Mouse (Mus musculus) telencephalon, adult 2 months (tissue): ENCODE measurements around the gene Cacna2d2.

Experiments used
- DNase-seq: peaks from one replicate; pipeline ENCODE4 v3.0.0-alpha.2; 2011; ENCODE audit warnings: low read depth, low spot score

Cacna2d2 gene

GRCm38 (mm10) chr9:107403116-107403515 is 3.7 kb downstream of the Cacna2d2 start:
- DNase-seq = no peak

- no peak for DNase-seq
Observed at GRCm38 (mm10) chr9:107409449-107409848, 10.0 kb downstream of the Cacna2d2 start.

DNA sequence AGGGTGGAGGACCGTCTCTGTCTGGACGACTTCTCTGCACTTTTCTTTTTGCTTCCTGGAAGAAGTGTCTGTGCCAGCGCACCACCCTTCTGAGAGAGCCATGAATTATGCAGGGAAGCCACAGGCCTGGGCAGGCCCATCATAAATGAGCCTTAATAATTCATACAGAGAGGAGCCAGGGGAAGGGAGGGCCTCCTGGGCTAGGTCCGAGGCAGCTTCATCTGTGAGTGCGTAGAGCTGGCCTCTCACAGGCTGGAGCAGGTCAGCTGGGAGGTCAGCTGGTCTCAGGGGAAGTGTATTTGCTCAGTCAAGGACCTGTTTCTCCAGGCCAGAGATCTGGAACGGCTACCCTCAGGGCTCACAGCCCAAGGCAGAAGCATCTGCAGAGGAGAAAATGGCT is 17.7 kb downstream of the Cacna2d2 start:
- DNase-seq = no peak

GRCm38 (mm10) chr9:107419491-107420244 is 20.3 kb downstream of the Cacna2d2 start:
- no peak for DNase-seq

DNA sequence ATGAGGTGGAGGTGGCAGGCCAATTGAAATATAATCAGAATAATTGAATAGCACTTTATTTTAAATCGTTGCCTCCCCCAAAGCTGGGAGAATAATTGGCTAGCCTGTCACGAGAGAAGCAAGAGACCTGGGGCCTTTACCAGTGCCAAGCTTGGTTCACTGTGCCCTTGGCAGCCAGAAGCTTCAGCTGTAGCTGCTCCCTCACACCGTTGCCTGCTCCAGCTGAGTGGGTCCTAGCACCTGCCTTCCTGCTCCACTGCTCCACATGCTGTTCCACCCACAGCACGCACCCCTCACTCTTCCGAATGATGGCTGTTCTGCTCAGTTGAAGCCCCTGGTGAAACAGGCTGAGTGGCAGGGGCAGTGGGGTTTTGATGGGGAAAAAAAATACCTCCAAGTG is 21.5 kb downstream of the Cacna2d2 start:
- no peak for DNase-seq

DNA sequence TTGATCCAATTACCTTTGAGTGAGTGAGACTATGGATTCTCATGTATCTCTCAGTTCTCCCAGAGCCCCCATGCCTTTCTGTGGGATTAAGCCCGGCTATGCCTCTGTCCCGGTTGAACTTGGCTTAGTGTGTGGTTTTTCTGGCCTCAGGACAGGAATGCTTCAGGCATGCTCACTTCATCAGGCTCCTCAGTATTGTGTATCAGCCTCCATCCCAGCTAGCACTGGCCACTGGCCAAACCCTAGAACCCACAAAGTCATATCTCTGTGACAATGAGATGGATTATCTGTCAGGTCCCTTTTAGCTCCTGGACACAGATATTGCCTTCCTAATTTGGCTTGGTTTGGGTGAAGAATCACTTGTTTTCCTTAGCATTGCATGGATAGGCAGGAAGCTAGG is 23.5 kb downstream of the Cacna2d2 start:
- DNase-seq = no peak

DNA sequence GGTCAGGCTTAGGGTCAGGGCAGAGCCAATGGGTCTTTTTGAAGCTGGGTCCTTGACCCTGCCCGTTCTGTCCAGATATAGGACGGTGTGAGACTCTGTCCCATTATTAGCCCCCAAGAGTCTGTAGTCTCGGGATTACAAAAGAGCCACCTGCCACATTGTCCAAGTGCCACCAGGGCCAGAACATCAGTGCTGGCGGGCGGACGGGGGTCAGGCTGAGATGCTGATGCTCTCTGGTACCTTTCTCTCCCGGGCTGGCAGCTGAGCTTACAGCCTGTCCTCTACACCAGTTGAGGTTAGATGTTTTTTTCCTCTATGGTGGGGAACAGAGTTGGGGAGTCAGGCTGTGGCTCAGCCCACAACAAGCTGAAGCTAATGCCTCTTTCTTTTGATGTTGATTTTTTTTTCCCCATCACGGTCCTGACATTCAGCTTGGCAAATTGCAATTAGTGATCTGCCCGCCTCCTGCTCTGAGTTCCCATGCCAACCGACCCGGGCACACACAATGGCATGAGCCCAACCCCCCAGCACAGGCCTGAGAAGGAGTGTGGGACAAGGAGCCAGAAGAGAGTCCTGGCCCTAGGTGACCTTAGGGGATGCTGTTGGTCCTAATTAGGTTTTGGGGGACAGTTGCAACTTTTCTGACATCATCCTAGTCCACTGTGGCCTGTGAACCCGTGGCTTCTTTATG is 25.2 kb downstream of the Cacna2d2 start:
- no peak for DNase-seq

- no peak for DNase-seq
Observed at GRCm38 (mm10) chr9:107427876-107428275, 28.5 kb downstream of the Cacna2d2 start.

DNA sequence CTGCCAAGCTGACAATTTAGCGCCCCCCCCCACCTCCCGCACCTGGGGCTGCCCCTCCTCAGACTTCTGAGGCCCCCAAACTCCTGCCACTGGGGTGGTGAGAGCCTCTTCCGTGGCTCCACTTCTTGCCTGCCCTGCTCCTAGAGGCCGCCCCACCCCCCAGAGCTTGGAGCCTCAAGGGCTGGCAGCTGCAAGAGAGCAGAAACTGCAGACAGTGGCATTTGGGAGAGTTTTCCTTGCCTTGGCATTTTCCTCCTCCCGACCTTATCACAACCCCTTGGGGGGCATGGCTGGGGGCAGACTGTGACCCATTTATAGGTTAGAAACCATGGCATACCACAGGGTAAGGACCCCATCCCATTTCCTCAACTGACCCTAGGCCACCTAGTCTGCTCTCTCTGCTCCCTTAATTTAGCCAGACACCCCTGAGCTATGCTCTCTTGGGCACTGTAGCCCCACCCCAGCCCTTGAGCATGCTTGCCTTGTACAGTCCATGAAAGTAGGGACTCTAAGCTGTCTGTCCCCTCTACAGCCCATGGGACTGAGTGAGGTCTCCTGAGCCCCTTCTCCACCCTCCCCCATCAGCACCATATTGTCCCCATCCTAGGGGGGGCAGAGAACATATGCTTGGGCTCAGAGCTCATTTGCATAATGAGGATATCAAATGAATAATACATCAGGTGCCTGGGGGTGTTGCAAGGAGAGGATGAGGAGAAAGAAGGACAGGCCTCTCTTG is 29.2 kb downstream of the Cacna2d2 start:
- DNase-seq = no peak

DNA sequence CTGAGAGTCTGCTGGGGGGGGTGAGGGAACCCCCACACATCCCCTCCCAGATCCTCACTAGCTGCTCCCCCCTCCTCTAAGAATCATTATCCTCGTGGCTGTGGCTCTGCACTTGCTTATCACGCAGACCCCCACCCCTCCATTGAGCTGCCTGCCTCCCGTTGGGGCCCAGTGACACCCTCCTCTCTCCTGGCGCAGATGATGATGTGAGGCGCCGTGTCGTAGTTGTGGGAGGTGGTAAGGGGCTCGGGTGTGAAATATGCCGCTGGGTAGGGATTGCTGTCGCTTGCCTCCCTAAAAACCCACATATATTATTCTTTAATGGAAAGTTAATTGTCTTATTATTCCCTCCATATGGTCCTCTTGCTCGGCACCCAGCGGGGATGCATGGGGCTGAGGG is 31.0 kb downstream of the Cacna2d2 start:
- DNase-seq = no peak

DNA sequence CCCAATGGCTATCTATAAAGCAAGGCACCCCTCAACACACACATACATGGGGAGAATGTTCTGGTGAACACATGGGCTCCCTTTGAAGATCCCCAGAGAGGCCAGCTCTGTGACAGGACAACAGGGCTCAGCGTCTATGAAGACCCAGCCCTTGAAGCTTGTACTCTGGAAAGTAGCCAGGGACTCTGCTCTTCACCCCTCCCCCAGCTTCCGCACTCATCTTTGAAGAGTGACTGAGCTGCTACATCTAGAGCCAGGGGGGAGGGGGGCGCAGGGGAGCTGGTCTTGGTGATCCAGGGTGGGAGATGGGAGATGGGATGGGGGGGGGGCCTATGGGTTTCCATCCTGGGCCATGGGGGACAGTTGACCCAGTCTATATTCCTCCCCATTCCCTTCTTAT is 33.1 kb downstream of the Cacna2d2 start:
- DNase-seq = no peak

- no peak for DNase-seq
Observed at GRCm38 (mm10) chr9:107434851-107435250, 35.4 kb downstream of the Cacna2d2 start.

DNA sequence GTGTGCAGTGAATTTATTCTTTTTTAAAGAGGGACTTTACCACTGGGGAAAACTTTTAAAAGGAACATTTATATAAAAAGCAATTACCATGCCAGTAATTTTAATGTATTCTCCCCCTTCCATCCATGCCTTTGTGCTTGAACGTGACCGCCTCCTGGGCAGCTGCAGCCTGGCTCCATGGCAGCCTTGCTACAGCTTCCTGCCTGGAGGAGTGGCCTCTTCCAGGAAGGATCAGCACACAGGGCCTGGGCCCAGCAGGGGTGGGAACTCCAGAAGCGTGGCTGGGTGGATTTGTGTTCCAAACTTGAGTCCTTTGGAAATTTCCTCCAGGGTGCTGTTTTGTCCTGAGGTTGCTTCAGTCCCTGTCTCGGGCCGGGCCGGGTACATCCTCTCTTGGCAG is 35.9 kb downstream of the Cacna2d2 start:
- DNase-seq = no peak

DNA sequence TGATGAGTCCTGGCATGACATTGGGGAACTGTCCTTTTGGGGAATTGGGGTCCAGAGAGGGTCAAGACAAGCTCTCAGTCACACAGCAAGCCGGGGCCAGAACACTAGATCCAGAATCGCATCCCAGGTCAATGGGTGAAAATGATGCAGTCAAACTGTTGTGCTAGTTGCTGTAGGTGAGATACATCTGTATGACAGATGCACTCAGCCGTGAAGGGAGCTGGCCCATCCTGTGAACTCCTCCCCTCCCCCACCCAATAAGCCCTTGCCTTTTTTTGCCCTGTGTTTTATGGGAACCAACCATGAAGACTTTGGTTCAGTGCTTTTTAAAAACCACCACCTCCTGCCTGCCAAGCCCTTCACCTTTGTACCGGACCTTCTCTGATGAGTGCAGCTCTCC is 43.5 kb downstream of the Cacna2d2 start:
- no peak for DNase-seq

DNA sequence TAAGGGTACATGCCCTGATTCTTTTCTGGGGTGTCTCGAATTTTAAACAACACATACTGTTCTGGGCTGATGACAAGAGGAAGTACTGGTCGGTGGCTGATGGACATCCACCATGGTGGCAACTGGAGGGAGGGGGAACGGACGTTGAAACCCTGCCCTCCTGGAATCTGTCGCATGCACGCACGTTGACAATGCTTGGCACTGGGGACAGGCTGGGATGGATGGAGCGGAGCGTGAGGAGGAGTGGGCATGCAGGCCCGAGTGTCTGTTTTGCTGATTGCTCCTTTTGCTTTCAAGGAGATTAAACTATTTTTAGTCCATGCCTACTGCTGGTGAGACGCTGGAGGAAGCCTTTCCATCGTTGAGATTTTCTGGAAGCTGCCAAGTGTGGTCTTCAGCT is 43.9 kb downstream of the Cacna2d2 start:
- DNase-seq = no peak

GRCm38 (mm10) chr9:107445011-107445471 is 45.6 kb downstream of the Cacna2d2 start:
- DNase-seq = no peak

- peak; percentile 23 for DNase-seq
Observed at GRCm38 (mm10) chr9:107448805-107449517, 49.5 kb downstream of the Cacna2d2 start.

DNA sequence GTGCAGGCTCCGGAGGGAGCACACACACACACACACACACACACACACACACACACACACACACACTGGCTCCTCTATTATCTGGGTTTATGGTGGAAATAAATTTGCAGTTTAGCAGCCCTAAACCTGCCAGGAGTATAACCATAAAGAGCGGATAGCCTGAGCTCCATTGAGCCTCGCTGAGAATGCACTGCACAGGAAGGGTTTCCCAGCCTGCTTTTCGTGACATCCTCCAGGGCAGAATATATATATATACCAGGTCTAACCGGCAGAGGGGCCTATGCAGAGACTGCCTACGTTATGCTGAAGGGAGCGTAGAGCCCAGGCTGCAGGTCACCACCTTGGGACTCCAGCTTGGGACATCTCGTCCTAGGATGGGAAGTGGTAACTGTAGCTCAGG is 52.0 kb downstream of the Cacna2d2 start:
- DNase-seq = no peak

DNA sequence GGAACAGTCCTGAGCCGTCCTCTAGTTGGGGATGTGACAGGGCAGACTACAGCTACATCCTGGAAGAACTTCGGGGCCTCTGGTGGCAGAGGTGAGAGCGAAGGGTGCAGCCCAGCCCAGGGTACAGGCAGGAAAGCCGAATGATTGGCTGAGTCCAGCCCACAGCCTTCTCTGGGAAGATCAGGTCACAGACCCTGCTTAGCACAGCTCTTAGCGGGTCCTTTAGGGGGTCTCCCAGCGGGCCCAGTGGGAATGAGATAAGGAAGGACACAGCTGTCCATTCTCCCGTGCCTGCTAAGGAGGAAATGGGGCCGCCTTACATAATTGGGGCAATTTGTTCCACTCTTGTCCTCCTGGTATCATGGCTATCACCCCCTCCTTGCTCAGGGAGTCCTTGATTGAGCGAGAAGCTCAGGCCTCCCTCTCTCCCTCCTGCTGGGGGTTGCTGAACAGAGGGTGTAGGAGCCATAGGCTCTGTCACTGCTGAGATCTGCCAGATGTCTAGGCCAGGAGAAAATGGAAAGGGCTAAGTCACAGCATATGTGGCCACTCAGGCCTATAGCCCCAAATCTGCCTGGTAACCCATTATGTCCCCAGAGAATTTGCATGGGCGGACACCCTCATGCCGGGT is 52.6 kb downstream of the Cacna2d2 start:
- no peak for DNase-seq

- no peak for DNase-seq
Observed at GRCm38 (mm10) chr9:107452552-107452951, 53.1 kb downstream of the Cacna2d2 start.

GRCm38 (mm10) chr9:107453151-107453550 is 53.7 kb downstream of the Cacna2d2 start:
- DNase-seq = no peak
